9 mouse cellular contexts compared by ENCODE assay signal in the genomic region with DNA sequence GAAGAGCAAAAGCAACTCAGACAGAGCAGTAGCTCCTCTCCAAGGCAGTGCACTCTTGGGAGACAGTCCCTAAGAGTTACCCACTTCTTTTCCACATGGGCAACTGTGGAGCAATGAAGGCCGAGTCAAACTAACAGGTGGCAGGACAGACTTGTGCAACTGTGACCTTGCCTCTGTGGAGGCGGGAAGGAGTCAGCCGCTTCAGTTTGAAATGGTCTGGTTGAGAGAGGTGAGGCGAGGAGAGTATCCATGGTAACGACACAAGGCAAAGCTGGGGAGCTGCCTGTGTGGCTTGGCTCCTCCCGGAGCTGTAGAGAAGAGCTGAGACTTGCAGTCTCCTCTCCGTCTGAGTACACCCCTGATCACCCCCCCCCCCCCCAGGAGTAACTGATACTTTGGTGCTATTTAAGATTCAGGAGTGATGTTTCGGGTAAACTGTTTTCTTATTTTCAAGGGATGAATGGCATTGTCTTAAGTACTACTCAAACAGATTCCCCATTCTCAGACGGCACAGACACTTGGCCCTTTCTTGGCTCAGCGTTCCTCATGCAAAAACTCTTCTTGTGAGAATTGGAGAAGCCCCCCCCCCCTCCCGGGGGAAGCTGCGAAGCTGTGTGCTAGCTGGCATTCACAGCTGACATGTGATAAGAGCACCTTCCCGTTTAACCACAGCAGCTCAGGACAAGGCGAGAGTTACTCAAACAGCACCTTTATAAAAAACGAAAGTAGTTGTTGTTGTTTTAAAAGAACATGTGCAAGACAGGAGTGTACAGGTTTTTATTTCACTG. TPM values are rescaled to one million over a fixed set of nuclear protein-coding genes. Genes with fewer than 3 reads are reported as not detected.
DNase-seq lines count a peak whose midpoint lies in the region; ATAC-seq and TF ChIP-seq lines count a peak whose summit lies in the region.
"Had no signal": no experiment of that assay in that cellular context is flagged by ENCODE, and none has a peak within 500 bp of the region (broad histone marks: within the 10 kb centered on the region; RNA-seq: fewer than 3 reads in every experiment).

No protein-coding gene starts in this region.

- WGBS in lung, embryonic 16.5 days: 12% methylated on average over 15 of the region's 15 CpGs
- 13% methylated on average over 15 of the region's 15 CpGs for WGBS in lung, adult 2 months
- WGBS in forebrain, embryonic 16.5 days: 10% methylated on average over 15 of the region's 15 CpGs
- WGBS in midbrain, embryonic 13.5 days: 10% methylated on average over 15 of the region's 15 CpGs

- ATAC-seq in lung, embryonic 16.5 days (ENCODE audit: low read depth): peak; percentile 43; the same call in 1 of the 2 replicates
- peak; percentile 78 for ATAC-seq in forebrain, embryonic 16.5 days
- peak; percentile 87 for ATAC-seq in midbrain, embryonic 13.5 days
- ATAC-seq in activated CD4-positive, CD25-positive, alpha-beta regulatory T cell, adult 4 months: no peak

- no peak overlapping the region for H3K4me2 ChIP-seq in lung, embryonic 16.5 days (ENCODE audit: low read depth, low read length)
- H3K4me2 ChIP-seq in forebrain, embryonic 16.5 days (ENCODE audit: low read length): no peak overlapping the region
- peak overlapping the region; percentile 12 for H3K4me2 ChIP-seq in midbrain, embryonic 13.5 days (replicated peaks)

- no peaks in the 10 kb centered on the region for H3K27me3 ChIP-seq in lung, embryonic 16.5 days (ENCODE audit: control insufficient read depth, insufficient read depth, low read depth, low read length)
- H3K27me3 ChIP-seq in forebrain, embryonic 16.5 days (replicated peaks; ENCODE audit: control insufficient read depth, insufficient read depth, low read length): no peaks in the 10 kb centered on the region
- H3K27me3 ChIP-seq in midbrain, embryonic 13.5 days: no peaks in the 10 kb centered on the region; the same call in 1 of the 2 replicates

- no peak overlapping the region for H3K9ac ChIP-seq in lung, embryonic 16.5 days (ENCODE audit: low read length)
- H3K9ac ChIP-seq in forebrain, embryonic 16.5 days (replicated peaks; ENCODE audit: low read depth, low read length): no peak overlapping the region
- H3K9ac ChIP-seq in midbrain, embryonic 13.5 days (replicated peaks): no peak overlapping the region
- H3K9ac ChIP-seq: liver, embryonic 14.5 days had no signal

- no peak overlapping the region for H3K4me3 ChIP-seq in lung, embryonic 16.5 days (ENCODE audit: low read length)
- no peak overlapping the region for H3K4me3 ChIP-seq in lung, adult 2 months (replicated peaks; ENCODE audit: extremely low read depth, low read depth, low read length)
- no peak overlapping the region for H3K4me3 ChIP-seq in forebrain, embryonic 16.5 days (replicated peaks; ENCODE audit: low read length)
- H3K4me3 ChIP-seq in midbrain, embryonic 13.5 days (replicated peaks): no peak overlapping the region

- no peaks in the 10 kb centered on the region for H3K9me3 ChIP-seq in lung, embryonic 16.5 days (ENCODE audit: control insufficient read depth, low read length)
- H3K9me3 ChIP-seq in forebrain, embryonic 16.5 days (ENCODE audit: control insufficient read depth, low read length): no peaks in the 10 kb centered on the region
- no peaks in the 10 kb centered on the region for H3K9me3 ChIP-seq in midbrain, embryonic 13.5 days

- TF ChIP-seq POLR2A in lung, adult 2 months (IDR thresholded peaks at IDR 0.05; ENCODE audit: borderline replicate concordance, extremely low read depth, low read depth, low read length): no peak

- H3K4me1 ChIP-seq in lung, embryonic 16.5 days (replicated peaks; ENCODE audit: control insufficient read depth, insufficient read depth, low read length): no peaks in the 10 kb centered on the region
- H3K4me1 ChIP-seq in lung, adult 2 months (ENCODE audit: control insufficient read depth, insufficient read depth, low read length): no peaks in the 10 kb centered on the region; the same call in 1 of the 2 replicates
- peaks cover 8% of the 10 kb centered on the region for H3K4me1 ChIP-seq in forebrain, embryonic 16.5 days (replicated peaks; ENCODE audit: control insufficient read depth, insufficient read depth, low read length)
- H3K4me1 ChIP-seq in midbrain, embryonic 13.5 days (replicated peaks): peaks cover 14% of the 10 kb centered on the region

- TF ChIP-seq CTCF in lung, adult 2 months (IDR thresholded peaks at IDR 0.05; ENCODE audit: insufficient read depth, low read length): no peak

- H3K27ac ChIP-seq in lung, embryonic 16.5 days (ENCODE audit: low read length): no peak overlapping the region
- H3K27ac ChIP-seq in forebrain, embryonic 16.5 days (ENCODE audit: low read length): no peak overlapping the region
- H3K27ac ChIP-seq in midbrain, embryonic 13.5 days: no peak overlapping the region
- H3K27ac ChIP-seq: liver, embryonic 14.5 days had no signal

- no peaks in the 10 kb centered on the region for H3K36me3 ChIP-seq in lung, embryonic 16.5 days (ENCODE audit: control insufficient read depth, insufficient read depth, low read length)
- H3K36me3 ChIP-seq in forebrain, embryonic 16.5 days (ENCODE audit: control insufficient read depth, insufficient read depth): no peaks in the 10 kb centered on the region
- H3K36me3 ChIP-seq in midbrain, embryonic 13.5 days: no peaks in the 10 kb centered on the region

- DNase-seq in adrenal gland, adult (ENCODE audit: inconsistent age in 2 of 2, low spot score in 1 of 2): peak; percentile 28 to 65
- no peak for DNase-seq in adrenal gland, adult 8-10 months
- DNase-seq in lung, adult 2 months: no peak
- no peak for DNase-seq in left cerebral cortex, adult 9 months (ENCODE audit: low spot score in 2 of 2)

RNA-seq across cellular contexts. Expression of gene Chst1, which starts 54.9 kb away (rescaled TPM):
- total RNA-seq in adrenal gland, adult 8-10 months (2022): 10 to 100 TPM; 10.3 to 25.3 (median 16.5) TPM
- polyA plus RNA-seq in lung, embryonic 16.5 days (2015; fragmentation: Nextera tagmentation; extraction: Ambion mirVana): 1.5 and 1.7 TPM in 2 replicates
- polyA plus RNA-seq in lung, adult 2 months (2012; rRNA removed): 40.6 and 40.7 TPM in 2 replicates
- 18.8 and 27.3 TPM in 2 replicates for polyA plus RNA-seq in forebrain, embryonic 16.5 days (2015; fragmentation: Nextera tagmentation; extraction: Ambion mirVana)
- polyA plus RNA-seq in midbrain, embryonic 13.5 days (2015; fragmentation: Nextera tagmentation; extraction: Ambion mirVana): 26.2 and 35.4 TPM in 2 replicates
- polyA plus RNA-seq in activated CD4-positive, CD25-positive, alpha-beta regulatory T cell, adult 4 months (2017; shearing (Covaris generic)): under 1 TPM in 1 of 2 experiments, not detected in 1; 0.20 TPM

Comparison
In these comparisons a context has a peak if more than half of its experiments do, and no peak if none do; other contexts are left out.
1. DNase-seq: peak in adrenal gland, adult (2 of 2); none in adrenal gland, adult 8-10 months (single experiment), lung, adult 2 months (single experiment) and left cerebral cortex, adult 9 months (0 of 2).